Mouse (Mus musculus) induced T-regulatory cell, adult 2 months (primary cell): ENCODE data around the gene Popdc2.

Experiments used
- DNase-seq: peaks from one replicate; pipeline ENCODE4 v3.0.0-alpha.2; 2012; ENCODE audit warnings: low read depth

Popdc2 gene

DNA sequence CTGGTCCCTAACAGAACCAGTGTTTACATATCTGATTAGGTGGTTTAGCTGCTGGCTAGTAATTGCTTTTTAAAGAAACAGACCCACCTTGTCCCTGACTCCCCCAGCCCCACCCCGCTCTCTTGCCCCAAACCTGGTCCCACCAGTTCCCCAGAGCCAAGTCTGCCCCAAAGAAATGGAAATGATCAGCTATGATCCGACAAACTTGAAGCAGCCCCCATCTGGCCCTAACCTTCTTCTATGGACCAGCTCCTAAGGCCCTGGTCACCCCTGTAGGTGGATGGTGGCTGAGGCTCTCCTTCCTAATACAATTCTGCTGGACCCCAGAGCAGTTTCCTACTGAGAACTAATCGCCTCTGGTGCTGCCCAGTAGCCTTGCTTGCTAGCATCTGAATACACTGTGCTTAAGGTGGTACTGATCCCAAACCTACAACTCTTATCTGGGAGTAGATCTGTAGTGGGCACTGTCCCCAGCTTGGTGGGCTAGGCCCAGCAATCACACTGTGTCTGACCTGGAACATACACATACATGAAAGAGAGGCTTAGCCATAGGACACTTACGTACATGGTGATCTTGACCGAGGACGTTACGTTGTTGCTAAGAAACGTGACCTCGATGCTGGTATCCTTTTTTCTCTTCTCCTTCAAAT lies 38.4 kb downstream of the Popdc2 start:
- no peak for DNase-seq

DNA sequence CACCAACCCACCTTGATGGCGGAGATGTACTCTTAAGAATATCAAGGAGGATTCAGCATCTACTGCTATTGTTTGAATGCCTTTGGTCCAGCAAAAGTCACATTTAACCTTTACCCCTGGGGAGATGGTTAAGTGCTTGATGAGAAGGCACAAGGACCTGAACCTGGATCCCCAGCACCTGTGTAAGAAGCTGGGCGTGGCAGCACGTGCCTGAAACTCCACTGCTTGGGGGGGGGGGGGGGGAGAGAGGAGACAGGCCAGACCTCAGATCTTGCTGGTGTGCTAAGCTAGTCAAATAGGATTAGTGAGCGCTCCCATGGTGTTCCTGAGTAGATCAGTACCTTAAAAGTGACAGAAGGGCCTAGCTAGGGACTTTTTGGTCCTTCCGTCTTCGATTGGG lies 39.5 kb downstream of the Popdc2 start:
- DNase-seq, result no peak

DNA sequence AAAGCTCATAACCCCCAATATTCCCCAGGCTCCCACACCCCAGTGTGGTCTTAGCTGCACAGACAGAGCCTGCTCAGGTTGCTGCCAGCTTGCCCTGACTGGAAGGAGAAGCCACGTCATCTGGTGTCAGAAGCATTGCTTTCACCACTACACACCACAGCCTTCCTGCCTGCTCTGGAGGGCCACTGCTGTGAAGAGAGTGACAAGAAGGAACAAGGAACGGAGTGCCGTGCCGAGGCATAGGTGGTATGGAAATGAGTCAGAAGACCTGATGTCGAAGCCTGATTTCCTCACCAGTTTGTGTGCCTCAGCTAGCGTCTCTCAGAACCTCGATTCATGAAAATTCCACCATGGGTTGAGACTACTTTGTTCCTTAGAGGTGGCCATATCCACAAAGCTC lies 41.6 kb downstream of the Popdc2 start:
- DNase-seq, result peak; percentile 89

DNA sequence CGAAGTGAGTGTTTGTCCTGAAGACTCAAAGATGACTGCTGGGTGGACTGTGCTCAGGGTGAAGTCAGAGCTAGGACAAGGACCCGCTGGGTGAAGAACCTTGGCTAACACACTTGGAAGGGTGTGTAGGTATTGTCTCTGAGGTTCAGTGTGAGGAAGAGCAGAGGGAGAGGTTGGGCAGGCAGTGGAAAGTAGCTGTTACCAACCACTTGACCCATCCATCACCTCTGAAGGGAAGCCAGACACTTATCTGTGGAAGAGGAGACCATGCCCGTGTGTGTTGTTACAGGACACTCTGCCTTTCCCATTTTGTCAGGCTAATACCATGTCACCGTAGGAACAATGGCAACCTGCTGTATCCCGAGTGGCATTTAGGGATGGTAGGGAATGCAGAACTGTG lies 44.3 kb downstream of the Popdc2 start:
- no peak for DNase-seq

DNA sequence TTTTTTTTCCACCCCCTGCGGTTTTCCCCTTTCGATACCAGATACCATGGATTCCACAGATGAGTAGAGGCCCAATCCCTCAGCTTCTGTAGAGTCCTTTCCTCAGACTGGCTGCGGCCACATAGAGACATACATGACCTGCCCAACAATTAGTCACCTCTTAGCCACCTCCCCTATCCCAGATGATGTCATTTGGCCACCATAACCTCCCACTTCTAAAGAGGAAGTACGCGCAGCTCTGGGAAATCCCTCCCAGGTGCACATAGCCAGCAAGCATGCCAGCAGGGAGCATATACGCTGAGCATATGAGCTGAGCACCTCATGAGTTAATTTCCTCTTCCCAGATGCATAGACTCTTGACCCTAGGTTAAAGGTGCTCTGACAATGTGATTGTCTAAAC lies 44.7 kb downstream of the Popdc2 start:
- DNase-seq, result peak; percentile 76

DNA sequence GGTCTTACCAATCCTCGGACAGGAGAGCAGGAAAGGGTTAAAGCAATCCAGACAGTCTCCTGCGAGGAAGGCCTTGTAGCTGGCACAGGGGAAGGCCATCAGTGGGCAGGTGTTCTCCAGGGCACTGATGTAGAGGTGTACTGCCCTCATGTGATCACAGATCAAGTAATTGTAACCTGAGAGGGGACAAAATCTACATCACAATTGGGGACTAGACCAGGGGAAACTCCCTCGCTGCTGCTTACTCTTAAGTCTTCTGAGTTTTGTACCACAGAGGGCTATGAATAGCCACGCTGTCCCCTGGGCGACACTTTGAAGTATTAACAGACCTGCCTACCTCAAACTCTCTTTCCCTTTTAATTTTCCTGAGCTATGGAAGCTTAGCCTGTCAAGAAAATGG lies 45.6 kb downstream of the Popdc2 start:
- peak; percentile 64 for DNase-seq

DNA sequence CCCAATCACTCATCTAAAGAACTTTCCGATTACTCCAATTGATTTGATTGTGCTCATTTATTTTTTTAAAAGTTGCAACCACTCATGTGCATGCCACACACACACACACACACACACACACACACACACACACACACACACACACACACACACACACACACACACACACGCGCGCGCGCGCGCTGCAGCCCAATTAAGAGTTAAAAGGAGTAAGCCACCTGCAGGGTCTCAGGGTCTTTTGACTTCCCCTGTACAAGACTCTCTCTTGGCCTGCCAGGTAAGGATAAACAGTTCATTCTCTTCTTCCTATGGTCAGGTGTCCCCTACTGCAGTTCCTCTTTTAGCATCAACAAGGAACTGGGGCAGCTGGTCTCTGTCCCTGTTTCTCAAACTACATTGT lies 46.4 kb downstream of the Popdc2 start:
- no peak for DNase-seq

DNA sequence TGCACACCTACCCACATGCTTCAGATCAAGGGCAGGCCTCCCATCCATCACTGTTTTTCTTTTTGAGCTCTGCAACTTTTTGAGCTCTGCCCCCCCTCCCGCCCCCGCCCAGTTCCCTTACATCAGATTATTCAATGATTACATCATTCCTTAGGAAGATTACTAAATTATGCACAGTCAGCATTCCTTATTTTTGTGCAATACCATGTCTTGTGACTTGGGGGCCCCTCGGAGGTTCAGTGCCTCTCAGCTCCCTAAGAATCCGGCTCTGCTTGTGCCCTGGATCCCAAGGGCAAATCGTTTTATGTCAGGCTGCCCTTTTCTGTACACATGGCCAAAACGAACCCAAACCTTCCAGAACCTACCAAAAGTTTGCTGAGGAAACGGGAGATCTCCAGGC lies 52.9 kb downstream of the Popdc2 start:
- no peak for DNase-seq

DNA sequence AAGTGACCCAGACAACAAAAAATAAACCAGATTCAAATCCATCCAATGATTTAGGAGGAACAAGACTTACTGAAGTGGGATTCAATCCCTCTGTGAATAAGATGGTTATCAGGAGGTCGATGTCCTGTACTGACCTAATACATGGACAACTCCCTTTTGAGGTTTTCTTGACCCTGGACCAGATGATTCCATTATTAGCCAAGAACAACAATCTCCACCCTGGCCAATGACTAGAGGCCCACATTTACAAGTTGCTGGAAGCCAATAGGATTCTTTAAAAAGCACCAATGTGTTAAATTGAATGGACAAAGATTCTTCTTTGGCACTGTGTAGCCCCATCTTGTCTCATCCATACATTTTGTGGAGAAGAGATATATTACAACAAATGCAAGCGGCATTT lies 63.4 kb downstream of the Popdc2 start:
- peak; percentile 12 for DNase-seq

DNA sequence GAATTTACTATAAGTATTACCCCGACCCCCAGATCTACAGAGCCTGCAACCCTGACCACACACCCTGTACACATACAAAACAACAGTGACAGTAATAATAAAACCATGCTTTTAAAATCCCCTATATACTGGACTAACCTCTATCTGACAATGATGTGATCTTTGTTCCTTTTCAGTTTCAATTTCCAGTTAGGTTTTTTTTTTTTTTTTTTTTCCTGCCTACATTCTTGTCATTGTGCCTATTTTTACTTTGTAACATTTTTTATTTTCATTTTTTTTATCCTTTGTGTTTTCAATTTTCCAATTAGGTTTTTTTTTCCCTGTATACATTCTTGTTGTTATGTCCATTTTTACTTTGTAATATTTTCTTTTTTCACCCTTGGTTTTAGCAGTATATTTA lies 63.8 kb downstream of the Popdc2 start:
- no peak for DNase-seq
